Mouse (Mus musculus) neural tube, embryonic 15.5 days (tissue): Measurements from ENCODE around the gene Pltp. TPM values are rescaled to one million over a fixed set of nuclear protein-coding genes. Genes with fewer than 3 reads are reported as not detected.
A peak's percentile ranks its signal among the peaks of the same experiment; 100 is the strongest.

Experiments
- ATAC-seq: fragments of 200-750 bp; cut with Nextera tagmentation; 2 replicates; pipeline ENCODE4 v1.8.0; 2017; ENCODE audit warnings: mild to moderate bottlenecking, moderate TSS enrichment, moderate library complexity; ENCODE audit not compliant: low FRiP score
- H3K27ac ChIP-seq: fragments of 300-500 bp; sonication (generic); replicated peaks from 2 replicates; pipeline ENCODE4 v1.5.1; 2015; ENCODE audit warnings: mild to moderate bottlenecking, inconsistent platforms
- H3K27me3 ChIP-seq: fragments of 300-500 bp; sonication (generic); replicated peaks from 2 replicates; pipeline ENCODE4 v1.6.1; 2015; ENCODE audit warnings: inconsistent platforms
- H3K36me3 ChIP-seq: fragments of 300-500 bp; sonication (generic); 2 replicates; pipeline ENCODE4 v1.6.1; 2015; ENCODE audit warnings: inconsistent platforms
- H3K4me1 ChIP-seq: fragments of 300-500 bp; sonication (generic); 2 replicates; pipeline ENCODE4 v1.6.1; 2015; ENCODE audit warnings: inconsistent platforms
- H3K4me2 ChIP-seq: fragments of 300-500 bp; sonication (generic); 2 replicates; pipeline ENCODE4 v1.6.1; 2015; ENCODE audit warnings: inconsistent platforms, mild to moderate bottlenecking, moderate library complexity
- H3K4me3 ChIP-seq: fragments of 300-500 bp; sonication (generic); replicated peaks from 2 replicates; pipeline ENCODE4 v1.5.1; 2015; ENCODE audit warnings: mild to moderate bottlenecking, inconsistent platforms
- H3K9ac ChIP-seq: fragments of 300-500 bp; sonication (generic); replicated peaks from 2 replicates; pipeline ENCODE4 v1.6.1; 2015; ENCODE audit warnings: mild to moderate bottlenecking, inconsistent platforms
- H3K9me3 ChIP-seq: fragments of 300-500 bp; sonication (generic); replicated peaks from 2 replicates; pipeline ENCODE4 v1.6.1; 2016; ENCODE audit warnings: inconsistent platforms
- WGBS: fragments of 180-500 bp; shearing (Covaris S2); methylation state at CpG from one replicate; pipeline ENCODE4 v1.1.7; 2015; ENCODE audit warnings: mixed read lengths; 5-methylcytosine and 5-hydroxymethylcytosine counted together
- polyA plus RNA-seq: library from polyadenylated mRNA; unstranded; fragments of >200 nt; fragmentation: Nextera tagmentation; extraction: Ambion mirVana; gene quantifications from 2 replicates; pipeline ENCODE4 v1.2.1, GENCODE M21; 2015

The Pltp gene
- polyA plus RNA-seq, 1 experiment from 2014 or later: 117 TPM

DNA sequence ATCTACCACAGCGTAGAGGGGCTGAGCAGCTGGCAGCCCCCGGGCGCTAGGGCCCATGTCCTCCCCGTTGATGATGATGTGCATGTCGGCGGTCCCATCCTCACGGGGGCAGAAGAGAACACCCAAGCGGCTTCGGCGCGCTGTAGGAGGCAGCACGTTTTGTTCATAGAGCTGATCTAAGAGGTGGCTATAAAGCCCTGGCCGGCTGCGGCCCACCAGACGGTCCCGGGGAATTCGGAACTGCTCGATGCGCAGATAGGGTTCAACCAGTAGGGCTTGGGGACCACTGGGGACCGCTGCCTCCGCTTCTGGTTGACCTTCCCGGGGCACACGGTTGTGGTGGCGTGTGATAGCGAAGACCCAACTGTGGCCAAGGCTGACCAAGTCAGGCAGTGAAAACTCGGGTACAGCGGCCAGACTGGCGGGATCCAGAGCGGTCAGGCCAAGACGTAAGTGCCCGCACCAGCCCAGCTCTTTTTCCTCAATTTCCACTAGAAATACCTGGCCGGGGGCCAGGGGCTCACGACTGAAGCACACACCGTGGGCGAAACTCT lies 24.7 kb downstream of the Pltp start, which contains the start of gene Ctsa:
Gene Ctsa (plus strand): TSS at position 126 of the 554 bp plus-strand sequence.
- WGBS: under 1% methylated on average over 35 of the region's 35 CpGs
- Histone ChIP-seq H3K9ac (peak within 1 kb of the TSS; percentile 78), H3K27me3 (no peaks in the 10 kb centered on the region), H3K27ac (peak within 1 kb of the TSS; percentile 85), H3K4me2 (peak within 1 kb of the TSS; percentile 93), H3K36me3 (peaks cover 16% of the 10 kb centered on the region), H3K4me1 (peaks cover 26% of the 10 kb centered on the region), H3K4me3 (peak within 1 kb of the TSS; percentile 78), H3K9me3 (no peaks in the 10 kb centered on the region)
- peak; percentile 68 for ATAC-seq

GRCm38 (mm10) chr2:164832032-164832747 lies 25.3 kb downstream of the Pltp start:
- Histone ChIP-seq H3K36me3 (peaks cover 22% of the 10 kb centered on the region; the same call in 1 of the 2 replicates), H3K27ac (peak overlapping the region; percentile 85), H3K4me2 (peak overlapping the region; percentile 93), H3K9me3 (no peaks in the 10 kb centered on the region), H3K4me3 (peak overlapping the region; percentile 78), H3K27me3 (no peaks in the 10 kb centered on the region), H3K4me1 (peaks cover 32% of the 10 kb centered on the region), H3K9ac (peak overlapping the region; percentile 78)
- ATAC-seq: peak; percentile 9; the same call in 1 of the 2 replicates
- 57% methylated on average over 16 of the region's 16 CpGs for WGBS

GRCm38 (mm10) chr2:164831029-164831428 lies 26.5 kb downstream of the Pltp start:
- no peak overlapping the region for H3K4me3 ChIP-seq
- no peak for ATAC-seq
- 91% methylated on average over 10 of the region's 10 CpGs for WGBS

DNA sequence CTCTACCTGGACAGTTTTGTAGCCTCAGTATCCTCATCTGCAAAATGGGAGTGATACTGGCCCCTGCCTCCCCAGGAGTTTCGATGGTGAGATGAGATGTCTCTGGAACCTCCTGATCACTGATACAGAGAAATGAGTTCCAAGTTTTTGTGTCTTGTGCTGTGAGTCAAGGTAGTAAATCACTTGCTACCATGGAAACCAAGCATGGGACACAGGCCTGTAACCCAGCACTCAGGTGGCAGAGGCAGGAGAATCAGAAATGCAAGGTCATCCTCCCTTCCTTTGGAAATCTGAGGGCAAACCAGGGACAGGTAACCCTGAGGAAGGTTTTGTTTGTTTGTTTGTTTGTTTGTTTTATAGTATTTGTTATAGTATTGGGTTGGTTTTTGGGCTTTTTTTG lies 28.4 kb downstream of the Pltp start:
- Histone ChIP-seq H3K36me3 (peaks cover 46% of the 10 kb centered on the region), H3K9me3 (no peaks in the 10 kb centered on the region), H3K27me3 (no peaks in the 10 kb centered on the region), H3K4me1 (peaks cover 29% of the 10 kb centered on the region), H3K4me3 (no peak overlapping the region), H3K4me2 (no peak overlapping the region), H3K9ac (no peak overlapping the region), H3K27ac (no peak overlapping the region)
- 92% methylated on average over 1 of the region's 1 CpGs for WGBS
- ATAC-seq: no peak

More at GRCm38 (mm10) chr2:164831029-164831428, 26.5 kb downstream of the Pltp start:
- no peak overlapping the region for H3K9ac ChIP-seq
- no peak overlapping the region for H3K27ac ChIP-seq
- H3K4me1 ChIP-seq: peaks cover 37% of the 10 kb centered on the region
- H3K36me3 ChIP-seq: peaks cover 31% of the 10 kb centered on the region
- H3K9me3 ChIP-seq: no peaks in the 10 kb centered on the region
- no peaks in the 10 kb centered on the region for H3K27me3 ChIP-seq
- H3K4me2 ChIP-seq: no peak overlapping the region

DNA sequence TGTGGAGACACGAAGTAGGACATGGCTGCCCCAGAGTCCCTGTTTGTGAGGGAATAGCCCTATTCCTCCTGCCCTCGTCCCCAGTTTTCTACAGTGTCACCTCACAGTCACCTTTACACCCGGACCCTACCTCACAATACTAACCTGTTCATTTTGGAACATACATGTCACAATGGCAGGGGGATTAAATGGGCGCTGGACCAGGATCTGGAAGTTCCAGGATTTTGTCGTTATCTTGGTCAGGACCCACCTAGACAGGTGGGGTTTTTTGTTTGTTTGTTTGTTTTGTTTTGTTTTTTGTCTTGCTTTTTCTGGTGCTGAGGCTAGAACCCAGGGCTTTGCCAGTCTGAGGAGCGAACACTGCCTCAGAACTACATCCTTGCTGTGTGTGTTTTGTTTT lies 29.1 kb downstream of the Pltp start, which contains the start of gene Spata25:
Gene Spata25 (minus strand): TSS at position 101 of the 400 bp plus-strand sequence.
- Histone ChIP-seq H3K4me3 (no peak within 1 kb of the TSS), H3K9ac (no peak within 1 kb of the TSS), H3K4me1 (peaks cover 34% of the 10 kb centered on the region), H3K36me3 (peaks cover 46% of the 10 kb centered on the region), H3K9me3 (no peaks in the 10 kb centered on the region), H3K4me2 (no peak within 1 kb of the TSS), H3K27me3 (no peaks in the 10 kb centered on the region), H3K27ac (no peak within 1 kb of the TSS)
- WGBS: 95% methylated on average over 6 of the region's 6 CpGs
- ATAC-seq: no peak

DNA sequence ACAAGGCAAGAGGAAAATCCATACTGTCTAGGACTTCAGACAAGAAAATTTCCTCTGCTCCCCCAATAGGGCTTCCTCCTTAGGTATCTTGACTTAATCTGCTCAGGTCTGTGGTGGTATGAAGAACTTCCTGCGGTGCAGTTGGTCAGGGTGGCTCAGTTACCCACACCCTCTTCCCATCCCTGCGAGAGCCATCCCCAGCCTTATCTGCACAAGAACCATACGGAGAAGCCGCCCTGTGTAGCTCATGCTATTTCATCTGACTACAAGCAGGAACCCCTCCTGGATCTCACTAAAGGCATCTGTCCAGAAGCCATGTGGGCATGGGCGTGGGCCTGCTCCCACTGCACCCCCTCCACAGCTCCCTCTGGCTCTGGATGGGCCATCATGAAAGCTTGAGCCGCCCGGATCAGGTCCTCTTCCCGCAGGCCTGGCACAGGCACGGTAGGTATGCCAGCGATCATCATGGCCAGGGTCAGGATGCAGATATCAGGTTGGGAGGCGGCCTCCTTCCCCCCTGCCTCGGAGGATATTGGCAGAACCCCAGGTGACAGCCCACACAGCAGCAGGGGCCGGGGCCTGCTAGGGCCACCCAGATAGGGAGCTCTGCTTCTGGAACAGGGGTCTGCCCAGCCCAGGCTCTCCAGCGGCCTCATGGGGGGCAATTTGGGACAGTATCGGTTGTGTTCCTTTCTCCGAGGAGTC lies 30.2 kb downstream of the Pltp start:
- no peak for ATAC-seq
- H3K4me1 ChIP-seq: peaks cover 31% of the 10 kb centered on the region
- H3K36me3 ChIP-seq: peaks cover 46% of the 10 kb centered on the region
- H3K4me2 ChIP-seq: no peak overlapping the region
- 89% methylated on average over 16 of the region's 16 CpGs for WGBS
- H3K9ac ChIP-seq: no peak overlapping the region
- no peaks in the 10 kb centered on the region for H3K9me3 ChIP-seq
- no peak overlapping the region for H3K4me3 ChIP-seq
- no peaks in the 10 kb centered on the region for H3K27me3 ChIP-seq
- no peak overlapping the region for H3K27ac ChIP-seq

GRCm38 (mm10) chr2:164825521-164825920 lies 32.0 kb downstream of the Pltp start:
- peaks cover 63% of the 10 kb centered on the region for H3K36me3 ChIP-seq

GRCm38 (mm10) chr2:164823969-164824368 lies 33.5 kb downstream of the Pltp start:
- H3K9me3 ChIP-seq: no peaks in the 10 kb centered on the region
- H3K27me3 ChIP-seq: no peaks in the 10 kb centered on the region
- no peak overlapping the region; the same call in 1 of the 2 replicates for H3K4me3 ChIP-seq
- WGBS: 92% methylated on average over 4 of the region's 4 CpGs
- H3K36me3 ChIP-seq: peaks cover 65% of the 10 kb centered on the region
- ATAC-seq: no peak
- H3K27ac ChIP-seq: no peak overlapping the region
- no peak overlapping the region for H3K9ac ChIP-seq
- H3K4me2 ChIP-seq: peak overlapping the region; percentile 61
- H3K4me1 ChIP-seq: peaks cover 37% of the 10 kb centered on the region

More at GRCm38 (mm10) chr2:164825521-164825920, 32.0 kb downstream of the Pltp start:
- Histone ChIP-seq H3K27me3 (no peaks in the 10 kb centered on the region), H3K4me2 (no peak overlapping the region), H3K9ac (no peak overlapping the region), H3K4me3 (no peak overlapping the region), H3K4me1 (peaks cover 37% of the 10 kb centered on the region), H3K9me3 (no peaks in the 10 kb centered on the region), H3K27ac (no peak overlapping the region)
- ATAC-seq: no peak
- WGBS: 96% methylated on average over 17 of the region's 17 CpGs

DNA sequence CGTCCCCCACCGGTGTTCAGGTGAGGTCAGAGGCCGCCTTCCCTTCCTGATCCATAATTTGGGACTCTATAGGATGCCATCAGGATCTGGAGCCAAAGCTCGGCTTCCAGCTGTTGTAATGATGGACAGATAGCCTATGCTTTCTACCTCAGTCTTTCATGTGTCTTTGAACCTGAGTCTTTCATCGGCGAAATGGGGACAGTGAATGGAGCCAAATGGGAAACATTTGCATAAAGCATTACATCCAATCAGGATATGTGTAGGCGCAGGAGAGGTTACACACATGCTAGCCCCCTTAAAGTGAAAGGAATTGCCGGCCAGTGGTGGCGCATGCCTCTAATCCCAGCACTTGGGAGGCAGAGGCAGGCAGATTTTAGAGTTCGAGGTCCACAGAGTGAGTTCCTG lies 34.3 kb downstream of the Pltp start:
- H3K36me3 ChIP-seq: peaks cover 57% of the 10 kb centered on the region
- peak; percentile 82 for ATAC-seq
- peak overlapping the region; percentile 96 for H3K27ac ChIP-seq
- H3K9me3 ChIP-seq: no peaks in the 10 kb centered on the region
- H3K4me2 ChIP-seq: peak overlapping the region; percentile 61
- H3K4me1 ChIP-seq: peaks cover 37% of the 10 kb centered on the region
- no peaks in the 10 kb centered on the region for H3K27me3 ChIP-seq
- peak overlapping the region; percentile 82 for H3K9ac ChIP-seq
- H3K4me3 ChIP-seq: peak overlapping the region; percentile 77
- under 1% methylated on average over 10 of the region's 10 CpGs for WGBS

- H3K4me1 ChIP-seq: peaks cover 35% of the 10 kb centered on the region
- H3K27ac ChIP-seq: peak within 1 kb of the TSS; percentile 96
- WGBS: under 1% methylated on average over 32 of the region's 32 CpGs
- H3K27me3 ChIP-seq: no peaks in the 10 kb centered on the region
- peaks cover 54% of the 10 kb centered on the region for H3K36me3 ChIP-seq
- H3K4me3 ChIP-seq: peak within 1 kb of the TSS; percentile 77
- H3K9ac ChIP-seq: peak within 1 kb of the TSS; percentile 82
- peak; percentile 99 for ATAC-seq
- H3K9me3 ChIP-seq: no peaks in the 10 kb centered on the region
- peak within 1 kb of the TSS; percentile 61 for H3K4me2 ChIP-seq
Observed at GRCm38 (mm10) chr2:164822636-164823165, 34.8 kb downstream of the Pltp start, which contains the start of gene Zswim1. TSS of gene Zswim1 (plus strand) at chr2:164822686.

GRCm38 (mm10) chr2:164821060-164821459 lies 36.5 kb downstream of the Pltp start:
- ATAC-seq: no peak
- 86% methylated on average over 6 of the region's 6 CpGs for WGBS
- Histone ChIP-seq H3K27ac (no peak overlapping the region), H3K27me3 (no peaks in the 10 kb centered on the region), H3K4me3 (no peak overlapping the region), H3K9ac (no peak overlapping the region), H3K4me1 (peaks cover 26% of the 10 kb centered on the region), H3K4me2 (no peak overlapping the region), H3K9me3 (no peaks in the 10 kb centered on the region), H3K36me3 (peaks cover 37% of the 10 kb centered on the region)
